8 mouse cellular contexts compared by ENCODE assay signal in the genomic region with DNA sequence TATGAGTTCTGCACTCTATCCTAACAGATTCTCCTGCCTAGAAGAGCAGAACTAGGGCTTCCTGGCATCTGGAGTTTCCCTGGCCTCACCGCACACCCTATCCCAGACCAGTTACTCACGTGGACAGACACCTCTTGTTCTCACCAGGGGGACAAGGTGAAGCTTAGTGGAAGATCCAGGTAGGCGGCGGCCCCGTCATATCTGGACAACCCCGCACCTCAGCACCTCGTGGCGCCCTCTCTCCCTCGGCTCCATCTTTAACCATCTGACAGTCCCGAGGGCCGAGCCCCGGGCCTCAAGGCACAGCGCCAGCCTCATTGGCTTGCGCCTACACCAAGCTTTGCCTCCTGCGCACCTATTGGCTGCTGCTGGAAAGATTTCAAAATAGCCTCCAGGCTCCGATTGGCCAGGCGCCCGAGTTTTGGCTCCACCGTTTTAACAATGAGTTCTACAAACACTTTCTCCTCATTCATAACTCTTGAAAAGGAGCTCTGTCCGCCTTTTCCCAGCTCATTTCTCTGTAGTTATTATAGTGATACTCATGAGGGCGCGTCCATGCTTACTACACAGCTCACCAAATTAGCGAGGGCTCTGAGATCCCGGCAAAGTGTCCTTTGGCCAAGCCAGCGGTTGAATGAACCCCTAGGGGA. TPM values are rescaled to one million over a fixed set of nuclear protein-coding genes. Genes with fewer than 3 reads are reported as not detected.
A peak's percentile ranks its signal among the peaks of the same experiment; 100 is the strongest.
DNase-seq lines count a peak whose midpoint lies in the region; ATAC-seq and TF ChIP-seq lines count a peak whose summit lies in the region.

A gene (minus strand): TSS at position 297 of the 650 bp plus-strand sequence.

- peaks cover 0 to 31% of the 10 kb centered on the region in 2 experiments; a peak in 2 of 4 replicates for H3K4me1 ChIP-seq in CH12.LX (ENCODE audit: control insufficient read depth in 1 of 2, insufficient read depth in 2 of 2)
- peaks cover 30% of the 10 kb centered on the region for H3K4me1 ChIP-seq in erythroblast, embryonic 14.5 days (ENCODE audit: control insufficient read depth)
- H3K4me1 ChIP-seq in heart, postnatal 0 days (ENCODE audit: control insufficient read depth, insufficient read depth) = peaks cover 14% of the 10 kb centered on the region; the same call in 1 of the 2 replicates
- H3K4me1 ChIP-seq in liver, postnatal 0 days (ENCODE audit: insufficient read depth) = peaks cover 21% of the 10 kb centered on the region
- peaks cover 25% of the 10 kb centered on the region for H3K4me1 ChIP-seq in neural tube, embryonic 12.5 days

- peak within 1 kb of the TSS; percentile 64 to 90 (median 71) for H3K4me3 ChIP-seq in CH12.LX (replicated peaks in 1 of 3; ENCODE audit: low read depth in 2 of 3, low read length in 2 of 3, poor library complexity in 1 of 3)
- H3K4me3 ChIP-seq in erythroblast, embryonic 14.5 days (replicated peaks) = peak within 1 kb of the TSS; percentile 72
- peak within 1 kb of the TSS; percentile 41 for H3K4me3 ChIP-seq in heart, postnatal 0 days (ENCODE audit: low read depth, low read length)
- H3K4me3 ChIP-seq in liver, postnatal 0 days (ENCODE audit: low read depth, low read length) = peak within 1 kb of the TSS; percentile 50
- H3K4me3 ChIP-seq in neural tube, embryonic 12.5 days = peak within 1 kb of the TSS; percentile 53

- no peaks in the 10 kb centered on the region for H3K27me3 ChIP-seq in CH12.LX (replicated peaks)
- H3K27me3 ChIP-seq in erythroblast, embryonic 14.5 days (ENCODE audit: control insufficient read depth) = no peaks in the 10 kb centered on the region
- H3K27me3 ChIP-seq in heart, postnatal 0 days (ENCODE audit: control insufficient read depth, insufficient read depth, low read length) = no peaks in the 10 kb centered on the region
- H3K27me3 ChIP-seq in liver, postnatal 0 days (ENCODE audit: insufficient read depth, low read length) = no peaks in the 10 kb centered on the region
- H3K27me3 ChIP-seq in neural tube, embryonic 12.5 days (replicated peaks) = no peaks in the 10 kb centered on the region; the same call in 1 of the 2 replicates

- peak within 1 kb of the TSS; percentile 87 for H3K4me2 ChIP-seq in CH12.LX (ENCODE audit: insufficient read depth, low read depth, poor library complexity, severe bottlenecking)
- peak within 1 kb of the TSS; percentile 65 for H3K4me2 ChIP-seq in heart, postnatal 0 days (ENCODE audit: low read depth, low read length)
- peak within 1 kb of the TSS; percentile 75 for H3K4me2 ChIP-seq in liver, postnatal 0 days (ENCODE audit: low read depth, low read length)
- peak within 1 kb of the TSS; percentile 82 for H3K4me2 ChIP-seq in neural tube, embryonic 12.5 days (replicated peaks)

- whole genome bisulfite sequencing in heart, postnatal 0 days = under 1% methylated on average over 25 of the region's 25 CpGs
- WGBS in liver, postnatal 0 days (ENCODE audit: insufficient replicate concordance) = under 1% methylated on average over 25 of the region's 25 CpGs
- under 1% methylated on average over 25 of the region's 25 CpGs for WGBS in neural tube, embryonic 12.5 days

- peaks cover 16% of the 10 kb centered on the region for H3K79me2 ChIP-seq in CH12.LX (replicated peaks; ENCODE audit: control insufficient read depth, extremely low read depth, insufficient read depth, poor library complexity, severe bottlenecking)

- TF ChIP-seq POLR2A in CH12.LX (IDR thresholded peaks at IDR 0.05; ENCODE audit: low read depth, low read length) = peak; percentile 99
- peak; percentile 41; the same call in 1 of the 2 replicates for TF ChIP-seq POLR2A in brain, embryonic 14.5 days (IDR thresholded peaks at IDR 0.05; ENCODE audit: borderline replicate concordance, extremely low read depth, insufficient read depth, insufficient read length, poor library complexity, severe bottlenecking)

- no peaks in the 10 kb centered on the region for H3K9me3 ChIP-seq in CH12.LX (replicated peaks; ENCODE audit: low read length)
- H3K9me3 ChIP-seq in erythroblast, embryonic 14.5 days (ENCODE audit: control insufficient read depth, low read length) = no peaks in the 10 kb centered on the region
- no peaks in the 10 kb centered on the region for H3K9me3 ChIP-seq in heart, postnatal 0 days (replicated peaks; ENCODE audit: control insufficient read depth, low read length)
- H3K9me3 ChIP-seq in liver, postnatal 0 days (ENCODE audit: low read length) = no peaks in the 10 kb centered on the region
- H3K9me3 ChIP-seq in neural tube, embryonic 12.5 days = no peaks in the 10 kb centered on the region

- TF ChIP-seq EP300 in CH12.LX (IDR thresholded peaks at IDR 0.05; ENCODE audit: low read length) = no peak
- no peak for TF ChIP-seq EP300 in heart, postnatal 0 days (IDR thresholded peaks at IDR 0.05; ENCODE audit: low read depth)
- no peak for TF ChIP-seq EP300 in liver, postnatal 0 days (IDR thresholded peaks at IDR 0.05; ENCODE audit: low read depth)

- peak; percentile 88 for ATAC-seq in heart, postnatal 0 days (ENCODE audit: insufficient read depth, low read depth)
- ATAC-seq in liver, postnatal 0 days = peak; percentile 98
- ATAC-seq in neural tube, embryonic 12.5 days (ENCODE audit: low FRiP score, low read depth) = peak; percentile 96

- peak within 1 kb of the TSS; percentile 68 for H3K9ac ChIP-seq in CH12.LX (ENCODE audit: insufficient read depth, low read depth)
- H3K9ac ChIP-seq in heart, postnatal 0 days (replicated peaks; ENCODE audit: low read depth, low read length) = peak within 1 kb of the TSS; percentile 44
- peak within 1 kb of the TSS; percentile 58 for H3K9ac ChIP-seq in liver, postnatal 0 days (replicated peaks)
- H3K9ac ChIP-seq in neural tube, embryonic 12.5 days = peak within 1 kb of the TSS; percentile 79

- peak; percentile 95 for DNase-seq in CH12.LX (ENCODE audit: extremely low read depth)
- DNase-seq in brain, embryonic 14.5 days (ENCODE audit: low read depth) = peak; percentile 96
- DNase-seq in heart, postnatal 0 days (ENCODE audit: low spot score) = peak; percentile 76
- peak; percentile 80 to 89 for DNase-seq in kidney, postnatal 25 days
- DNase-seq in liver, postnatal 0 days = peak; percentile 87
- peak; percentile 53 for DNase-seq in telencephalon, adult 2 months (ENCODE audit: low read depth, low spot score)

- in situ Hi-C loops in CH12.LX (cut with MboI; ENCODE audit: low pct_ligation_motif_present, low pct_unique_long_range_greater_than_20kb, low sequenced_read_pairs) = no loop called here

- TF ChIP-seq RAD21 in CH12.LX (IDR thresholded peaks at IDR 0.05; ENCODE audit: low read depth, low read length) = no peak

- no peak for TF ChIP-seq CTCF in CH12.LX (conservative IDR thresholded peaks at IDR 0.05 in 1 of 2, IDR thresholded peaks at IDR 0.05 in 1 of 2; ENCODE audit: low read depth in 2 of 2, low read length in 2 of 2)
- no peak for TF ChIP-seq CTCF in brain, embryonic 14.5 days (IDR thresholded peaks at IDR 0.05; ENCODE audit: borderline replicate concordance, extremely low read depth, insufficient read depth, insufficient read length)
- no peak for TF ChIP-seq CTCF in heart, postnatal 0 days (IDR thresholded peaks at IDR 0.05; ENCODE audit: low read depth)
- no peak for TF ChIP-seq CTCF in liver, postnatal 0 days (IDR thresholded peaks at IDR 0.05; ENCODE audit: low read depth)

- dilution Hi-C loops in CH12.LX (cut with MboI; ENCODE audit: extremely low pct_ligation_motif_present, extremely low pct_unique_long_range_greater_than_20kb, low sequenced_read_pairs) = no loop called here

- peak within 1 kb of the TSS; percentile 5; the same call in 1 of the 2 replicates for H3K27ac ChIP-seq in CH12.LX (ENCODE audit: insufficient read depth, low read depth)
- no peak within 1 kb of the TSS for H3K27ac ChIP-seq in heart, postnatal 0 days (ENCODE audit: low read depth)
- no peak within 1 kb of the TSS for H3K27ac ChIP-seq in liver, postnatal 0 days (ENCODE audit: low read depth)
- H3K27ac ChIP-seq in neural tube, embryonic 12.5 days = no peak within 1 kb of the TSS

- H3K36me3 ChIP-seq in CH12.LX (replicated peaks in 1 of 2; ENCODE audit: control insufficient read depth in 1 of 2, insufficient read depth in 1 of 2, low read length in 1 of 2) = peaks cover 27 to 43% of the 10 kb centered on the region in 2 experiments
- peaks cover 32% of the 10 kb centered on the region for H3K36me3 ChIP-seq in erythroblast, embryonic 14.5 days (ENCODE audit: control insufficient read depth)
- no peaks in the 10 kb centered on the region; the same call in 1 of the 2 replicates for H3K36me3 ChIP-seq in heart, postnatal 0 days (replicated peaks; ENCODE audit: control insufficient read depth, insufficient read depth, low read length)
- H3K36me3 ChIP-seq in liver, postnatal 0 days (replicated peaks; ENCODE audit: insufficient read depth, low read length) = no peaks in the 10 kb centered on the region
- peaks cover 23% of the 10 kb centered on the region for H3K36me3 ChIP-seq in neural tube, embryonic 12.5 days

TF ChIP-seq in CH12.LX, 34 proteins besides CTCF, POLR2A, EP300 and RAD21 (continues in another document):
- TF ChIP-seq BHLHE40 (IDR thresholded peaks at IDR 0.05; ENCODE audit: low read depth, low read length) (peak; percentile 57; the same call in 1 of the 2 replicates), CHD1 (IDR thresholded peaks at IDR 0.05; ENCODE audit: low read depth, low read length) (no peak), HCFC1 (IDR thresholded peaks at IDR 0.05; ENCODE audit: low read depth, low read length) (peak; percentile 60), TBP (conservative IDR thresholded peaks at IDR 0.05; ENCODE audit: low read depth, low read length) (peak; percentile 95), RCOR1 (conservative IDR thresholded peaks at IDR 0.05; ENCODE audit: low read depth, low read length) (no peak), ZKSCAN1 (IDR thresholded peaks at IDR 0.05; ENCODE audit: borderline replicate concordance, low read depth, low read length) (no peak), JUND (conservative IDR thresholded peaks at IDR 0.05; ENCODE audit: low read depth, low read length) (no peak), PAX5 (IDR thresholded peaks at IDR 0.05; ENCODE audit: low read length) (no peak), SMC3 (IDR thresholded peaks at IDR 0.05; ENCODE audit: low read depth, low read length) (no peak), MYC (IDR thresholded peaks at IDR 0.05; ENCODE audit: low read depth, low read length) (peak; percentile 99), MAZ (IDR thresholded peaks at IDR 0.05; ENCODE audit: low read depth, low read length) (no peak), MXI1 (IDR thresholded peaks at IDR 0.05; ENCODE audit: low read depth, low read length) (peak; percentile 98)

RNA-seq across cellular contexts. Expression of the gene that starts here (rescaled TPM):
- total RNA-seq in CH12.LX (2012; rRNA removed) (21.0 and 27.5 TPM in 2 replicates), CH12.LX (2014; rRNA removed) (33.3 and 33.8 TPM in 2 replicates)
- polyA plus RNA-seq in CH12.LX (2012; ENCODE audit: insufficient read length, low read depth) = 71.1 and 78.4 TPM in 2 replicates
- 35.9 and 55.8 TPM in 2 replicates for polyA plus RNA-seq in brain, embryonic 14.5 days (2012; rRNA removed)
- polyA plus RNA-seq in erythroblast, embryonic 14.5 days (2012) = 3.3 and 5.0 TPM in 2 replicates
- total RNA-seq in heart, postnatal 0 days (2014; rRNA removed; ENCODE audit: low replicate concordance) = 2.7 and 6.0 TPM in 2 replicates
- polyA plus RNA-seq in heart, postnatal 0 days (2015; fragmentation: Nextera tagmentation; extraction: Ambion mirVana) = 3.8 and 5.1 TPM in 2 replicates
- 4.6 and 5.2 TPM in 2 replicates for polyA plus RNA-seq in liver, postnatal 0 days (2015; fragmentation: Nextera tagmentation; extraction: Ambion mirVana)
- 66.0 and 66.3 TPM in 2 replicates for polyA plus RNA-seq in neural tube, embryonic 12.5 days (2016; fragmentation: Nextera tagmentation; extraction: Ambion mirVana)
